Mouse (Mus musculus): ENCODE measurements around the gene S1pr4.

Gene S1pr4

DNA sequence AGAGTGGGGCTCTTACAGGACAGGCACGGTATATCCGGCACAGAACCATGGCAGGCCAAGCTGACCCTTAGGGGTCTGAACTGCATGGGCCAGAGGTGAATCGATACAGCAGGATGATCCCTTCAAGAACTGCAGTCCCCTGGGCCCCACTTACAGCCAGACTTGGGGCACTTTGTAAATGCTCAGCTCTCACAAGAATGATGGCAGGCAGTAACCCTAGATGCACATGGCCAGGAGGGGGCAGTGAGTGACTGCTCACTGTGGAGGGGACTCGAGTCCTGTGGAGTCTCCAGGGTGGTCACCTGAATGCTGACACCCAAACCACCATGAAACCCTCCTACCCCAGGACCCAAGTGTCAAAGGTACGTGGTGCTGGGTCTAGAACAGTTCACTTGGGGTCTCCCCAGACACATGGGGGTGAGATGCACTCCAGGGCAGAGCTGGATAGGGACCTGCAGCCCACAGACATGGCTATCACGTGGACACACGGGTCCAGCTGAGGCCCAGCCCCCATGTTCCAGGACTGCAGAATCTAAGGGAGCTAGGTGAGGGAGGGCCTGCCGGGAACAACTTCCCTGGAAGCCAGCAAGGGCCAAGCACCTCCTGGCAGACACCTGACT is 6.2 kb downstream of the S1pr4 start:
- no peak for DNase-seq (ENCODE audit: low spot score)

DNA sequence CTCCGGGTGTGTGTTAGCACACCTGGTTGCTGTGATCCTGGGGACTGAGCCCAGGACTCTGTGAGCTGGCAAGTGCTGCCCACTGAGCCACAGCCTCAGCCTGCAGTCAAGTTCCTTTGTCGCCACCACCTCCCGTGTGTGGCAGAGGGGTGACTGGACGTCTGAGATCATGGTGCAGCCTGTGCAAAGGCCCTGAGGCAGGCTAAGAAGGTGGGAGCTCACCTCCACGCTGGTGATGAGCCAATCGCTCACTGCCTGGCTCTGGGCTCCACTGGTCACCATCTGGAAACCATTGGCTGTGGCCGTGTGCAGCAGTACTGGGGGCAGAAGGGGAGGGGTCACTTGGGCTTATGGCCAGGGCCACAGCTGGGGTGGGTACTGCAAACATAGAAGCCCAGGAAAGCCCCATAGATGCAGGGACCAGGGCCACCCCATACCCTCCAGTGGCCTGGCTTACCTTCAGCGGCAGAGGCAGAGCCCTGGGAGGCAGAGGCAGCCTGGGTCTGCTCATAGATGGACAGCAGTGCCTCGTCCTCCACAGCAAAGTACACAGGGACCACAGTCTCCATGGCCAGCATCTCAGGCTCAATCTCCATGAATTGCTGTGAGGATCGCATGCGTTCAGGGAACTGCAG is 7.2 kb downstream of the S1pr4 start:
- DNase-seq (ENCODE audit: low spot score): no peak

DNA sequence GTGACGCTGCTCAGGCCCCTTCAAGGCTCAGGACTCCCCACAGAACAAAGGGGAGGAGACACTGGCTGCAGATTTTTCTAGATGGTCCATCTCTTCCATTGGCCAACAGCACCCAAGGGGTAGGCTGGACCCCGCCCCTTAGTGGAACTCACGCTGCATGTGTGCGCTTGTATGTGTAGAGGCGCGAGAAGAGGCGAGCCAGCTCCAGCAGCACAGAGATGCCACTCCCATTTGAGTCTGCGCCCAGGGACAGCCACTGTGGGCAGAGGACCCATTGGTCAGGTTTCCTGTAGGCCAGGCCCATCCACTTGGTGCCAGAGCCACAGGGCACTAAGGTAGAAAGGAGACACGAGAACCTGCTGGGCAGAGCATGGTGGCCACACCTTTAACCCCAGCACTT is 8.9 kb downstream of the S1pr4 start:
- no peak for DNase-seq (ENCODE audit: low spot score)

DNA sequence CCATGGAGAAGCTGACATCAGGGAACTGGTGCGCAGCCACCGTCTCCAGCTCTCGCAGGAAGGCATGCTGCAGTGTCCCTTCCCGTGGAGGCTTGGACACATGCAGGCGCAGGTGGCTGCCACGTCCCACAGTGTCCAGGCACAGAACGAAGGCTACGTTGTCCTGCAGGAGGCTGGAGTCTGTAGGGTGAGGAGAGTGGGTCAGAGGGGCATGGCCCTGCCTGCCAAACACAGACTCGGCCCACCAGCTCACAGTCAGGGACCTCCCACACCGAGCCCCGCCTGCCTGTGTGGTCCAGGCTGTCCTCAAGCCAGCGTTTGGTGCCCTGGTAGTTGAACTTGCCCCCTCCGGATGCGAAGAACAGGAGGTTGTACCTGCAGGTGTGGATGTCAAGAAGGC is 10.0 kb downstream of the S1pr4 start:
- DNase-seq (ENCODE audit: low spot score): no peak

DNA sequence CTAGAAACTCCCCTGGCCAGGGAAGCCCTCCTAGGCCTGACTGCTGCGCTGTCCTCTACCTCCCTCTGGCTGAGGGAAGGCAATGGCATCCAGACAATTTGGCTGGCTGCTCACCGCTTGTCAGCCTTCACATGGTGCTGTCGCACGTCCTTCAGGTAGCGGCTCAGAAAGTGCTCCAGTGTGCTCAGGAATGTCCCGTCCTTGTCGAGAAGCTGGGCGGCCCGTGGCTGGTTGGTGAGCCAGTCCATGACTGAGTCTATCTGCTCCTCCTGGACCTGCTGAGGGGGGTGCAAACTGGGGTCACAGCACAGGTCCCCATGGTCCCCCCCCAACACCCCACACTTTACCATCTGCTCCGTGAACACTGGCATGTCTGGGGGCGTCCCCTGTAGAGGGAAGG is 11.9 kb downstream of the S1pr4 start:
- no peak for DNase-seq (ENCODE audit: low spot score)

DNA sequence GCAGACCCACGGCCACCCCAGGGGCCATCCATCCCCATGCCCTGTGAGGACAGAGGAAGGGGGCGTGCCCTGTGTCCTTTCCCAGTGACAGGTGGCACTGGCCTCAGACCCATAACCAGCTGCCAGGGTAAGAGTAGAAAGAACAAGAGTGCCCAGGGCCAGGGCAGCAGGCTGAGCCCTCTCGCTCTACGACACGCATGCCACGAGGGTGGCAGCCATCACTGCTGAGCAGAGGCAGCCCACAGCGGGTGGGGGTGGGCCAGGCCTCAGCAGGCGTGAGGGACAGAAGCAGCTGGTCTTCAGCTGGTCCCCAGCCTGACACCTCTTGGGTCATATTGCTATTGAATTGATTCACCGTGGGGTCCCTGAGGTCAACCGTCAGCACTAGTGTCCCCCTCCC is 13.4 kb downstream of the S1pr4 start:
- DNase-seq (ENCODE audit: low spot score): no peak

DNA sequence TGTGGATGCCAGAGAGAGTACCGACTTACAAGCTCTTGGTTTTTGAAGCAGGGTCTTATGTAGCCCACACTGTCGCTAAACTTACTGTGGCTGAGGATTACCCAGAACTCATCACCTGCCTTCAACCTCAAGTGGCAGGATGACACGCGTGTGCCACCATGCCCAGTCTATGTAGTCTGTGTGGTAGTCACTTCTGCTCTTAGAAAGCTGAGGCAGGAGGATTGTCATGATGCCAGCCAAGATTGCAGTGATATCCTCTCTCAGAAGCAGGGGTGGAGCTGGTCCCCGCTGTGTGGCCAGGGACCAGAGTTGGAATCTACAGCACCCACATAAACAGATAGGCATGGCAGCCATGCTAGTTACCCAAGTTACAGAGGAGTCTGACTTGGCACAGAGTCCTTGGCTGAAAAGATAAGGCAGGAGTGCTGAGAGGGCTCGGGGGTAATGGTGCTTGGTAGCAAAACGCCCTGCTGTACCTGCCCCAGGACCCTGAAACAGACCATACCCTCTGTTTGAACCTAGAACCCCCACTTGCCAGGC is 14.4 kb downstream of the S1pr4 start:
- DNase-seq (ENCODE audit: low spot score): no peak

DNA sequence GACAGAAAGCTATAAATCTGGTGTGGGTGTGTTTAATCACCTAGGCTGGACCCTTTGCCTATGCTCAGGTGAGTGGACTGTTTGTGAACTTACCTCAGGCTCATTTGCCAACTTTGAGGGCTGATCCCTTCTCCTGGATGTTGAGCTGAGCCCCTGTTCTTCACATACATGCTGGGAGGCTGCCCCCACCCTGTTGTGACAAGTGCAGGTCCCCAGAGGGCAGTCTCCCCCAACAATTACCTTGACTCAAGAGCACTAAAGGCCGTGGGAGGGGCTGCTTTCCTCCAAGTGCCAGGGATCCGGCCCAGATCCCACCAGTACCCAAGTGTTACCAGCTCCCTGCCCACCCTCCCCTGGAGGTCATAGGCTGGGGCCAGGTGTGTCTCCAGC is 14.9 kb downstream of the S1pr4 start:
- DNase-seq (ENCODE audit: low spot score): no peak

DNA sequence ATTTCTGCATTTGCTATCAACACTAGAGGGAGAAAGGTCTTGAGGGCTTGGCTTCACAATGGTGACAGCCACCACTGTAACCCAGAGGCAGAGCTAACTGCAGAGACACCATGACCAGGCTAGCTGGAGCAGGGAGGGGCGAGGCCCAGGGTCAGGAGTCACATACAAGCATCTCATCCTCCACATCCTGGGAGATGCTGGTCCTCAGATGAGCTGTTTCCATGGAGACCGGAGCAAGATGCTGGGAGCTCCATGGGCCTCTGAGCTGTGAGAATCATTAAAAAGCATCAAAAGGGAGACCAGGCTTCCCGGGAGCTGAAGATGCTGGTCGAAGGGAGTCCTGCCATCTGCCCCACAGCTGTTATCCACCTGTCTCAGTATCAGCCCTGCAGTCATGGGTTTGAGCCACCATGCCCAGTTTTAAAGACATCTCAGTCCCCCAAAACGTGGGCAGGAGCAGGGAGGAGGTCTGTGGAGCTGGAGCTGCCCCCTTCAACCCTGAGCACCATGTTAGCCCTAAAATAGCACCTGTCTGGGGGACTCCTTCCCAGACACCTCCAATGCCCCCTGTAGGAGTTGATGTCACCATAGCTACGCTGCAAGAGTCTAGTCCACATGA is 15.4 kb downstream of the S1pr4 start:
- no peak for DNase-seq (ENCODE audit: low spot score)

DNA sequence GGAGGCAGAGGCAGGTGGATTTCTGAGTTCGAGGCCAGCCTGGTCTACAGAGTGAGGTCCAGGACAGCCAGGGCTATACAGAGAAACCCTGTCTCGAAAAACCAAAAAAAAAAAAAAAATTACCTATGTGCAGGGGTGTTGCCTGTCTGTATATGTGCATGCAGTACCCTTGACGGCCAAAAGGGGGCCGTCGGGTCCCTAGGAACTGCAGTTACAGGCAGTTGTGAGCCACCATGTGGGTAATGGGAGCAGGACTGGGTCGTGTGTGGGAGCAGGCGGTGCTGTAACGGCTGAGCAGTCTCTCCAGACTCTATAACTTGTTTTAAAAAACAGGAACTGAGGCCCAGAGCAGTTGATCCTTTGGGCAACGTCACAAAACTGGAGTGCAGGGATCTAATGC is 15.9 kb downstream of the S1pr4 start:
- peak; percentile 58 for DNase-seq (ENCODE audit: low spot score)

DNA sequence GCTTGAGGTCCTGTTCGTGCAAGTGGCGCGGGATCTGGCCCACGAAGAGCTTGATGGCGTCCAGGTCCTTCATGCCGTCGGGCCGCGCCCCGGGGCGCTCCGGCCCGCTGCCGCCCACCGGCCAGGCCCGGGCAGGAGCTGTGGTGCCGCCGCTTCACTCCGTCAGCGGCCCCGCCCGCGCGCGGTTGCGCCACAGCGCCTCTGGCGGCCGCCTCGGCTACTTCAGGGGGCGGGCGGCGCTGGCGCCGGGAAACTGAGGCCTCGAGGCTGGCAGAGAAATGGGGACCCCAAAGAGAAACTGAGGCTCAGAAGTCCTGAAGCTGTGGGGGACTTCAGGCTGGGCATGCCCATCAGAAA is 17.4 kb downstream of the S1pr4 start, which contains the start of gene Celf5:
Celf5 (minus strand) TSS at position 177 of the 357 bp plus-strand sequence.
- peak; percentile 64 for DNase-seq (ENCODE audit: low spot score)

DNA sequence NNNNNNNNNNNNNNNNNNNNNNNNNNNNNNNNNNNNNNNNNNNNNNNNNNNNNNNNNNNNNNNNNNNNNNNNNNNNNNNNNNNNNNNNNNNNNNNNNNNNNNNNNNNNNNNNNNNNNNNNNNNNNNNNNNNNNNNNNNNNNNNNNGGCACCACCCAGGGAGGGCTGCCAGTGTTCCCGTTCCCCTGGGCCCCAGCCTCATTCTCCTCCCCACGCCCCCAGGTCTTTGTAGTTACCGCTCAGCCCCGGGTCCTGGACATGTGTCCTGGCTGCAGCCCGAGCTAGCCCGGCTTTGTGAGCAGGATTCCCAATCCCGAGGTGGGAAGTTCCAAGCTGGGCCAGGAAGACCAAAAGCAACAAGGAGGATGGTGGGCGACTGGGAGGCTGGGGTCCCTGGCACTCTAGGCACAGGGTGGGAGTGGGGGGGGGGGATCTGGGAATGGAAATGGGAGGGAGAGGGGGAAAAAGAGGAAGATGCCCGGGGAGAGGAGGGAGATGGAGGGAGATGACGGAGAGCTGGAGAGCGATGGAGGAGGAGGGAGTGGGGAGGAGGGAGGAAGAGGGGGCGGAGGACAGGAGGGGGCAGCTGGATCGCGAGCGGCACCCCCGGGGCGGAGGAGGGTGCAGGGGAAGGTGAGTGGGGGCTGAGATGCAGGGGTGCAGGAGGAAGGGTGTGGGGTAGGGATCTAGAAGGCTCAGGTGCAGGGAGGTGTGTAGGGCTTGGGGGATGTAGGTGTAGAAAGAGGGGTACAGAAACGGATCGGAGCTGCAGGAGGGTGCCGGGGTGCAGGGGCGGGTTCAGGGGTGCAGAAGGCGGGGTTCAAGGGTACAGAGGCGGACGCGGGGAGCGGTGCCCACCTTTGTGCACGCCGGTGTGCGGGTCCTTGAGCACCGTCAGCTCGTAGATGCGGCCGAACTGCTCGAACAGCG is 18.1 kb downstream of the S1pr4 start:
- no peak for DNase-seq (ENCODE audit: low spot score)

DNA sequence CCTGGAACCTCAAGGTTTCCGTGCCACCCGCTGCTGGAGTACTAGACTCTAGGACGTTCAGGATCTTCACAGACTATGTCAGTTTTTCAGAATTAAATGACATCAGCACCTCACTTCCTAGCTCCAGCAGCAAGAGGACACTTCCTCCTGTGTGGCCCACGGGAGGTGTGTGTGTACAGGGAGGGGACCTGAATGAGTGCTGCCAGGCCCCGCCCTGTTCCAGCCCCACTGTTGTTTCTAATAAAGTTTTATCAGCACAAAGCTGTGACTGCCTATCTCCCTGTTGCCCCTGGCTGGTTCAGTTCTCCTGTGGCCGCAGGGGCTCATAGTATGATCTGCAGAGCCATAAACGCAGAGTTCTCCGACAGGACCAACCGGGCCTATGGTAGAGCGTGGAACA is 25.5 kb downstream of the S1pr4 start:
- no peak for DNase-seq (ENCODE audit: low spot score)

DNA sequence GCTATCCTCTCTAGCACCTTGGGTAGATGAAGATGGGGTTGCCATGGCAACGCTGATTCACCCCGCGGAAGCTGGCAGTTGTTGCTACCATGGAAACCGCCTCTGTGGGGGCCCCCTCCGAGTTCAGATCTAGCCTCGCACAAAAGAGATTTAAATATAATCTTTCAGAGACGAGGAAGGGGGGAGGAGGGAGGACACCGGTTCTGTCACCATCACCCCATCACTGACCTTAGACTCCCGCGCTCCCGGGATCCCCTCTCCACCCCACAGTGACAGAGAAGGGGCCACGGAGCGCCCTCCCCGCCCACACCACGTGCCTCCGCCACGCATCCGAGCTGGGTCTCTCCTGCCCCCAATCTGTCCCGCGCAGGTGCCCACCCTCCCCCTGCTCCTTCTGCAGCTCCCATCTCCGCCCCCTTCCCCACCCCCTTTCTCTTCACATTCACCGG is 26.9 kb downstream of the S1pr4 start:
- DNase-seq (ENCODE audit: low spot score): peak; percentile 82

DNA sequence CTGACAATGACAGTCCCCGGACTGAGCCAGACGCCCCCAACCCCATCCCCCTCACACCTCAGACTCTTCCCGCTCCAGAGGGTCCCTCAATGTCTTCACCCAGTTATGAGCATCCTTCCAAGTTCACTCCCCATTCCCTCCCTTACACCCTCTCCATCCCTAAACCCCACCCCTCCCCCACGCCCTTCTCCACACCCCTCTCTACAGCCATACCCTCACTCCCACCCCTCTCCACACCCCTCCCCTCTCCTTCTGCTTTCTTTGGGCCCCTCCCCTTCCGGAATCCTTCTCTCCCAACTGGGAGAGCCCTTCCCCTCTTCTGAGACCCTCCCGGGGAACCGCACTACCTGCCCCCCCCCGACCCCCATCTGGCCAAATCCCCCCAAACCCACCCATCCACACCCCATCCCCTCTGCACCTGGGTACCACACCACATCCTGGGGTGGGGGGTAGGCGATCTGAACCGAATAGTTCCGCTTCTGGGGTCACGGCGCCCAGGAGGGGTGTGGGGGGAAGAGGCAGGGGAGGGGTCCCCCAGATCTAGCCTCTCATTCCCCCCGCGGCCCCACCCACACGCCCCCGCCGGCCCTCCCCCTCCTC is 27.4 kb downstream of the S1pr4 start:
- no peak for DNase-seq (ENCODE audit: low spot score)

DNA sequence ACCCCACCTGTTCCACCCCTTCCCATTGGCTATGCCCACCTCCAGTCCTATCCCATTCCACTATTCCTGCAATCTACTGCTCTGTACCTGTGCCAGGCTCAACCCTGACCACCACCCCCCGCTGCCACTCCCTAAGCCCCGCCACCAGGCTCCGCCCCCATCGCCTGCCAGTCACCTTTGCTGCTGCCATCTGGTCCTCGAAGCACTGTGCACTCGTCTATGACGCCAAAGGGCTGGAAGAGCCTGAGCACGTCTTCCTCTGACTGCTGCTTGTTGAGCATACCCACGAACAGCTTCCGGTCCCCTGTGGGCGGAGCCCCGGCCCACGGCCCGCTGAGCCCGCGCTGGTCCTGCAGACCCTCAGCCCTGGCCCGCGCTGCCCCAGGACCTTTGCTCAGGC is 29.5 kb downstream of the S1pr4 start:
- no peak for DNase-seq (ENCODE audit: low spot score)

DNA sequence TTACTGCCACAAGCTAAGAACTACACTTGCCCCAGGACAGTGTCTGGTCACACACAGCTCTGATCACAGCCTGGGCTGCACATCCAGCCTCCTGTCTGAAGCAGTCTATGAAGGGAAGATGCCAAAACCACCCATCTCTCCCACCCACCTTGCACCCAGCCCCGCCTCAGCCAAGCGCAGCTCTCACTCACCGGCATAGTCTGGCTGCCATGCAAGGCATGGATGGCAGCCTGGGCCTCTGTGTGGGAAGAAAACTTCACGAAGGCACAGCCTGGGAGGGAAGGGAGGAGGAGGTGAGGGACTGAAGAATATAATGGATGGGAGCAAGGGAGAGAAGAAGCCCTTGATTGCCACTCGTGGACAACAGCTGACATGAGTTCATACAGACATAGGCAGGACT is 30.7 kb downstream of the S1pr4 start:
- DNase-seq (ENCODE audit: low spot score): no peak

DNA sequence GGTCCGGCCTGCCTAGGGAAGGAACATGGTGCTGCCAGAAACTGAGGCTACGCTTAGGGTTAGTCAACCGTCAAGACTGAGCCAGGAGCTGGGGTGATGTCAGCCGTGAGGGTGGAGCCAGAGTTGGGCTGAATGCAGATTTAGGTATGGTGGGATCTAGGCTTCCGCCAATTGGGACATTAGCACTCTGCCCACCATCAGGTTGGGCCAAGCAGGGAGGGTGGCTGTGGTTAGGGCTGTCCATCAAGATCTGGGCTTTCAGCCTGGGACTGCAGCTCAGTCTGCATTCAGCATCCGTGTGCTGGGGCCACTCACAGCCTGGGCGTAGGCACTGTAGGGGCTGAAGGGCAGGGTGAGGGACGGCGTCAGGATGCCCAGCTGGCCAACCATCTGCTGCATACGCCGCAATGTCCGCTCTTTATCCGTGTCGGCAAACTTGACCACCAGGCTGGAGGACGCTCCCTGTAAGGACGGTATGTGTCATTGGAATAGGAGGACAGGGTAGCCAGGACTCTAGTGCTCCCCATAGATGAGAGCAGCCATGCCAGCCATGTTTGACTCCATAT is 32.2 kb downstream of the S1pr4 start:
- no peak for DNase-seq (ENCODE audit: low spot score)

DNA sequence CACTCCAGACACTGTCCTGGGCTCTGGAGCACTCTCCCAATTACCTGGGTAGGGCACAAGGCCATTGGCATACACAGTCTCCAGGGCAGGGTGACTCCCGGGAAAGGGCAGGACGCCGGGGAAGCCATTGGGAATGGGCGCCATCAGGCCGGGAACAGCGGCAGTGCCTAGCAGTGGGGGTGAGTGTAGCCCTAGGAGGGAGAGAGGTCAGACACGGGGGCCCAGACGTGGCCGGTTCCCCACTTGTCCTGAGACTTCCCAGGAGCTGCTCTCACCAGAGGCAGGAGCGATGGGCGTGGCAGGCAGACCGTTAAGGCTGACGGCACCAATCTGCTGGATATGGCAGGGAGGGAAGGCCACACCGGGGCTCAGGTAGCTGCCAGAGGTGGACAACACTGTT is 33.1 kb downstream of the S1pr4 start:
- no peak for DNase-seq (ENCODE audit: low spot score)

DNA sequence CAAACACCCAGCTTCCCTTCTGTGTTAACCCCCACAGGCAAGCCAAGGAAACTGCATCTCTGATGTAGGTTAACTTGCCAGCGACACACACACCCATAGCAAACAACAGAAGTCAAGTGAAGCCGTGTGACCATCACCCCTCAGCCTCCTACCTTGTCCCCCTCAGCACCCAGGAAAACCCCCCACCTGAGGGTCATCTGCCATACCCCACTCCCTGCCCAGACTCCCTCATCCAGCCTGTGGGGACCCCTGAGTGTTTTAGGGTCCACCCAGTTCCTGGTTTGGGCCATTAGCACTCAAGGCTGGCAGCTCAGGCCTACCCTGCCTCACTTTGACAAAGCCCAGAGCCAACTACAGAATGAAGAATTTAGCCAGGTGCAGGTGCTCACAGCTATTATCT is 33.9 kb downstream of the S1pr4 start:
- no peak for DNase-seq (ENCODE audit: low spot score)

DNA sequence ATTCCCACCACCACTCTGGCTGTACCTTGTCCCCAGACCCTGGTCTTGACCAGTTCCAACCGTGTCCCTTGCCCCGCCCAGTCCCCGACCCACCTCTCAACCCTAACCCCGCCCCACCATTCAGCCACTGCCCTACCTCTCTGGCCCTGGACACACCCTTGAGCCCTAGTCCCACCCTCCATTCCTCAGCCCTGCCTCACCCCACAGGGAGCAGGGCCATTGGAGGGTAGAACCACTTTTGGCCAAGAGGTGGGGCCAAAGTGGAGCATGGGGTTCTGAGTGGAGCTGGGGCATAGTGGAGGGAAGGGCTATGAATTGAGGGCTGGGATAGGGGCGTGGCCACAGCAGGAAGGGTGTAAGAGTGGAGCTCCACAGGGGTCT is 34.7 kb downstream of the S1pr4 start:
- no peak for DNase-seq (ENCODE audit: low spot score)

All from embryo, embryonic 10.5 days (tissue).